Mouse (Mus musculus): Measurements from ENCODE around the gene Hmmr. TPM values are rescaled to one million over a fixed set of nuclear protein-coding genes. Genes with fewer than 3 reads are reported as not detected.

The Hmmr gene
- 80.7 and 80.9 TPM in 2 replicates for polyA plus RNA-seq (2016; fragmentation: Nextera tagmentation; extraction: Ambion mirVana)

GRCm38 (mm10) chr11:40733339-40734174 is at the start of gene Hmmr, which contains the start of gene Nudcd2:
Gene Hmmr (minus strand): TSS chr11:40733422.
Gene Nudcd2 (plus strand): TSS chr11:40733667.
- Histone ChIP-seq H3K4me3 (peak within 1 kb of the TSS; percentile 89), H3K4me1 (peaks cover 40% of the 10 kb centered on the region), H3K4me2 (peak within 1 kb of the TSS; percentile 83), H3K9me3 (replicated peaks) (no peaks in the 10 kb centered on the region), H3K36me3 (peaks cover 67% of the 10 kb centered on the region), H3K9ac (peak within 1 kb of the TSS; percentile 94), H3K27me3 (replicated peaks) (no peaks in the 10 kb centered on the region), H3K27ac (peak within 1 kb of the TSS; percentile 90)
- WGBS (ENCODE audit: insufficient replicate concordance): under 1% methylated on average over 52 of the region's 52 CpGs
- peak; percentile 97 for ATAC-seq

- ATAC-seq: no peak
- Histone ChIP-seq H3K4me2 (no peak overlapping the region), H3K27me3 (replicated peaks) (no peaks in the 10 kb centered on the region), H3K36me3 (no peaks in the 10 kb centered on the region), H3K9ac (no peak overlapping the region), H3K27ac (no peak overlapping the region), H3K9me3 (replicated peaks) (no peaks in the 10 kb centered on the region), H3K4me1 (no peaks in the 10 kb centered on the region), H3K4me3 (no peak overlapping the region)
- 52% methylated on average over 2 of the region's 2 CpGs for WGBS (ENCODE audit: insufficient replicate concordance)
These were observed 48.6 kb upstream of the Hmmr start for GRCm38 (mm10) chr11:40781857-40782256.

- H3K9me3 ChIP-seq (replicated peaks): no peaks in the 10 kb centered on the region
- H3K4me2 ChIP-seq: no peak overlapping the region
- no peaks in the 10 kb centered on the region for H3K4me1 ChIP-seq
- 47% methylated on average over 12 of the region's 12 CpGs for WGBS (ENCODE audit: insufficient replicate concordance)
- no peak overlapping the region for H3K27ac ChIP-seq
- ATAC-seq: no peak
- no peaks in the 10 kb centered on the region for H3K36me3 ChIP-seq
- H3K4me3 ChIP-seq: no peak overlapping the region
- H3K9ac ChIP-seq: no peak overlapping the region
- no peaks in the 10 kb centered on the region for H3K27me3 ChIP-seq (replicated peaks)
These were observed 42.4 kb upstream of the Hmmr start for GRCm38 (mm10) chr11:40775315-40776269.

GRCm38 (mm10) chr11:40764690-40765089 is 31.5 kb upstream of the Hmmr start:
- Histone ChIP-seq H3K9ac (no peak overlapping the region), H3K4me2 (no peak overlapping the region), H3K4me1 (no peaks in the 10 kb centered on the region), H3K4me3 (no peak overlapping the region), H3K27ac (no peak overlapping the region), H3K36me3 (no peaks in the 10 kb centered on the region), H3K9me3 (replicated peaks) (no peaks in the 10 kb centered on the region), H3K27me3 (replicated peaks) (no peaks in the 10 kb centered on the region)
- ATAC-seq: no peak
- WGBS (ENCODE audit: insufficient replicate concordance): 62% methylated on average over 4 of the region's 4 CpGs

- Histone ChIP-seq H3K4me2 (no peak overlapping the region), H3K4me3 (no peak overlapping the region), H3K36me3 (no peaks in the 10 kb centered on the region), H3K4me1 (no peaks in the 10 kb centered on the region), H3K27ac (no peak overlapping the region), H3K9me3 (replicated peaks) (no peaks in the 10 kb centered on the region), H3K27me3 (replicated peaks) (no peaks in the 10 kb centered on the region), H3K9ac (no peak overlapping the region)
- WGBS (ENCODE audit: insufficient replicate concordance): 31% methylated on average over 2 of the region's 2 CpGs
- ATAC-seq: peak; percentile 46; the same call in 1 of the 2 replicates
These were observed 30.2 kb upstream of the Hmmr start for GRCm38 (mm10) chr11:40763395-40763794.

- Histone ChIP-seq H3K27me3 (replicated peaks) (no peaks in the 10 kb centered on the region), H3K9ac (no peak overlapping the region), H3K36me3 (no peaks in the 10 kb centered on the region), H3K4me3 (no peak overlapping the region), H3K9me3 (replicated peaks) (no peaks in the 10 kb centered on the region), H3K4me1 (peaks cover 7% of the 10 kb centered on the region), H3K27ac (no peak overlapping the region), H3K4me2 (no peak overlapping the region)
- no peak for ATAC-seq
- WGBS (ENCODE audit: insufficient replicate concordance): 78% methylated on average over 8 of the region's 8 CpGs
These were observed 26.7 kb upstream of the Hmmr start for GRCm38 (mm10) chr11:40759896-40760295.

GRCm38 (mm10) chr11:40755968-40756367 is 22.7 kb upstream of the Hmmr start:
- no peak for ATAC-seq
- H3K9ac ChIP-seq: no peak overlapping the region
- WGBS (ENCODE audit: insufficient replicate concordance): 89% methylated on average over 8 of the region's 8 CpGs

GRCm38 (mm10) chr11:40755109-40755627 is 21.9 kb upstream of the Hmmr start, which contains the start of gene Ccng1:
Gene Ccng1 (minus strand): TSS chr11:40755311.
- Histone ChIP-seq H3K36me3 (peaks cover 24% of the 10 kb centered on the region), H3K4me1 (peaks cover 19% of the 10 kb centered on the region), H3K4me2 (peak within 1 kb of the TSS; percentile 85), H3K27me3 (replicated peaks) (no peaks in the 10 kb centered on the region), H3K27ac (peak within 1 kb of the TSS; percentile 80), H3K9ac (peak within 1 kb of the TSS; percentile 92), H3K9me3 (replicated peaks) (no peaks in the 10 kb centered on the region), H3K4me3 (peak within 1 kb of the TSS; percentile 82)
- ATAC-seq: peak; percentile 99
- WGBS (ENCODE audit: insufficient replicate concordance): 0% methylated on average over 25 of the region's 25 CpGs

More at GRCm38 (mm10) chr11:40755968-40756367, 22.7 kb upstream of the Hmmr start:
- no peaks in the 10 kb centered on the region for H3K9me3 ChIP-seq (replicated peaks)
- no peaks in the 10 kb centered on the region for H3K27me3 ChIP-seq (replicated peaks)
- peak overlapping the region; percentile 85 for H3K4me2 ChIP-seq
- H3K36me3 ChIP-seq: peaks cover 16% of the 10 kb centered on the region
- H3K4me3 ChIP-seq: peak overlapping the region; percentile 82; the same call in 1 of the 2 replicates
- peaks cover 19% of the 10 kb centered on the region for H3K4me1 ChIP-seq
- H3K27ac ChIP-seq: peak overlapping the region; percentile 13; the same call in 1 of the 2 replicates

GRCm38 (mm10) chr11:40754664-40755107 is 21.5 kb upstream of the Hmmr start:
- WGBS (ENCODE audit: insufficient replicate concordance): under 1% methylated on average over 19 of the region's 19 CpGs
- peak overlapping the region; percentile 80 for H3K27ac ChIP-seq
- peaks cover 27% of the 10 kb centered on the region for H3K36me3 ChIP-seq
- no peaks in the 10 kb centered on the region for H3K27me3 ChIP-seq (replicated peaks)
- H3K4me2 ChIP-seq: peak overlapping the region; percentile 85
- no peaks in the 10 kb centered on the region for H3K9me3 ChIP-seq (replicated peaks)
- ATAC-seq: peak; percentile 76
- peak overlapping the region; percentile 82 for H3K4me3 ChIP-seq
- H3K9ac ChIP-seq: peak overlapping the region; percentile 92
- peaks cover 19% of the 10 kb centered on the region for H3K4me1 ChIP-seq

GRCm38 (mm10) chr11:40753836-40754235 is 20.6 kb upstream of the Hmmr start:
- H3K36me3 ChIP-seq: peaks cover 31% of the 10 kb centered on the region
- ATAC-seq: no peak
- no peak overlapping the region for H3K27ac ChIP-seq
- H3K27me3 ChIP-seq (replicated peaks): no peaks in the 10 kb centered on the region
- H3K4me1 ChIP-seq: peaks cover 19% of the 10 kb centered on the region
- H3K9me3 ChIP-seq (replicated peaks): no peaks in the 10 kb centered on the region
- WGBS (ENCODE audit: insufficient replicate concordance): 67% methylated on average over 6 of the region's 6 CpGs
- peak overlapping the region; percentile 92 for H3K9ac ChIP-seq
- peak overlapping the region; percentile 85 for H3K4me2 ChIP-seq
- peak overlapping the region; percentile 82 for H3K4me3 ChIP-seq

GRCm38 (mm10) chr11:40747716-40748115 is 14.5 kb upstream of the Hmmr start:
- Histone ChIP-seq H3K4me3 (no peak overlapping the region), H3K9me3 (replicated peaks) (no peaks in the 10 kb centered on the region), H3K27me3 (replicated peaks) (no peaks in the 10 kb centered on the region), H3K4me2 (no peak overlapping the region), H3K36me3 (peaks cover 40% of the 10 kb centered on the region), H3K9ac (no peak overlapping the region), H3K27ac (no peak overlapping the region), H3K4me1 (no peaks in the 10 kb centered on the region)
- WGBS (ENCODE audit: insufficient replicate concordance): 58% methylated on average over 2 of the region's 2 CpGs
- ATAC-seq: no peak

All from liver, embryonic 12.5 days (tissue).